Mouse (Mus musculus): Measurements from ENCODE around the gene Plaur. TPM values are rescaled to one million over a fixed set of nuclear protein-coding genes. Genes with fewer than 3 reads are reported as not detected.

The Plaur gene
- polyA plus RNA-seq, 1 experiment from 2014 or later = 9.8 TPM

DNA sequence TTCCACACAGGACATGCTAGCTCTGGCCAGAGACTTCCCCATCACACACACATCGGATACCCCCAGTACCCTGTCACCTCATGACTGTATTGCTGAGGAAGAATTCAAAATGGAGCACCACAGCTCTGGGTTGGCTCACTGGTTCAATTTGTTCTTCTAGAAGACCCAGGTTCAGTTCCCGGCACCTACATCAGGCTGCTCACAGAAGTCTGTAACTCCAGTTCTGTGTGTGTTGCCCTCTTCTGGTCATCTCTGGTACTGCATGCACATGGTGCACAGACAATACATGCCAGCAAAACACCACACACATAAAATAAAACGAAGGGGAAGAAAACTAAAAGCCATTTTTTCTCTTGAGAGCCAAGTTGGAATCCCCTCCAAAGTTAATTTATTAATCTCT is 6.8 kb downstream of the Plaur start:
- Histone ChIP-seq H3K9ac (no peak overlapping the region), H3K27ac (replicated peaks) (no peak overlapping the region), H3K27me3 (replicated peaks) (peaks cover 2% of the 10 kb centered on the region; the same call in 1 of the 2 replicates), H3K4me1 (no peaks in the 10 kb centered on the region), H3K36me3 (peaks cover 13% of the 10 kb centered on the region), H3K4me2 (no peak overlapping the region), H3K4me3 (no peak overlapping the region), H3K9me3 (peaks cover 5% of the 10 kb centered on the region; the same call in 1 of the 2 replicates)
- 80% methylated on average over 3 of the region's 3 CpGs for WGBS
- no peak for ATAC-seq (ENCODE audit: extremely low read depth, insufficient number of reproducible peaks, low FRiP score, low TSS enrichment)

DNA sequence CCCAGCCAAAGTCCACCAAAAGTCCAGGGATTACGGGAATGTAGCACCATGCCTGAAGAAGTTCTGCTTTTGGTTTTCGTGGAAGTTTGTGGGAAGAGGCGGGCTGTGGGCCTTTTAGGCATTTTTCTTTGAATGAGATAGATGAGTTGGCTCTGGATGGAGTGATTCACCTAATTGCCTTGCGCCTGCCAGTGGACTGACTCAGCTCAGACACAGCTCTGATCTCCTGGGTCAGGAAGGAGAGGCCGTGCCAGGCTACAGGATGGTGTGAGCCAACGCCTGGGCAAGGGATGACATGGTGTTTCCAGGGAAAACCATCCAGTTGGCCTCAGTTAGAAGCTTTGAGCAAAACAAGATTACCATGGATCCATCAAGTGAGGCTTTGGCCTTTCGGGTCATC is 8.1 kb downstream of the Plaur start:
- ATAC-seq (ENCODE audit: extremely low read depth, insufficient number of reproducible peaks, low FRiP score, low TSS enrichment) = no peak
- Histone ChIP-seq H3K9me3 (peaks cover 5% of the 10 kb centered on the region; the same call in 1 of the 2 replicates), H3K27ac (replicated peaks) (no peak overlapping the region), H3K9ac (no peak overlapping the region), H3K4me2 (no peak overlapping the region), H3K36me3 (peaks cover 13% of the 10 kb centered on the region), H3K4me3 (no peak overlapping the region), H3K27me3 (replicated peaks) (0 out of 2 replicates have a peak, but pooled peaks cover 2% of the 10 kb centered on the region), H3K4me1 (no peaks in the 10 kb centered on the region)
- 87% methylated on average over 7 of the region's 7 CpGs for WGBS

DNA sequence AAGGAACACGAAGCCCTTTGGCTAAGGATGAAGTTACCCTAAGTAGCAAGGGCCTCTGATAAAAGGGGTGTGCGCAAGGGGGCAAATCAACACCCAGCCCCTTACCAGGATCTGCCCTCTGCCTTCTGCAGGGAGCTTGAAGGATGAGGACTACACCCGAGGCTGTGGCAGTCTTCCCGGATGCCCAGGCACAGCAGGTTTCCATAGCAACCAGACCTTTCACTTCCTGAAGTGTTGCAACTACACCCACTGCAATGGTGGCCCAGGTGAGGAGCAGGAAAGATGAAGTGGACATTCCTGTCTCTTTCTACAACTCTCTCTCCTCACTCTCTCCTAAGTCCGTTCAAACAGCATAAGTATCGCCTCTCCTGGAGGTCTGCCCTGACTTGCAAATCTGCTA is 10.2 kb downstream of the Plaur start:
- Histone ChIP-seq H3K4me1 (no peaks in the 10 kb centered on the region), H3K9me3 (peaks cover 5% of the 10 kb centered on the region; the same call in 1 of the 2 replicates), H3K4me3 (no peak overlapping the region), H3K9ac (no peak overlapping the region), H3K27me3 (replicated peaks) (peaks cover 2% of the 10 kb centered on the region; the same call in 1 of the 2 replicates), H3K4me2 (no peak overlapping the region), H3K36me3 (peaks cover 13% of the 10 kb centered on the region), H3K27ac (replicated peaks) (no peak overlapping the region)
- WGBS = 72% methylated on average over 6 of the region's 6 CpGs
- no peak for ATAC-seq (ENCODE audit: extremely low read depth, insufficient number of reproducible peaks, low FRiP score, low TSS enrichment)

DNA sequence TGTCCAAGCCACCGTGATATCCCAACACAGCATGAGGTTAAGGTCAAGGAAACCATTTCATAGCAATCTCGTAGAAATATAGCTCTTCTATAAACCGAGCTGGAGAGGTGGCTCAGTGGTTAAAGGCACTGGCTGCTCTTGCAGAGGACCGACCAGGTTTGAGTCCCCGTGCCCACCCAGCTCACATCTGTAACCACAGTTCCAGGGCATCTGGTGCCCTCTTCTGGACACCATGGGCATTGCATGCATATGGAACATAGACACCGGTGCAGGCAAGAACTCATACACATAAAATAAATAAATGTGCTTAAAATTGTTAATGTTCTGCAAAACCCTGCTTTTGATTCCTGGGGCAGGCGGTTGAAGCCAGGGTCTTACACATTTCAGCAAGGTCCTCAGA is 10.7 kb downstream of the Plaur start:
- ATAC-seq (ENCODE audit: extremely low read depth, insufficient number of reproducible peaks, low FRiP score, low TSS enrichment) = no peak
- H3K4me3 ChIP-seq = no peak overlapping the region
- no peak overlapping the region for H3K9ac ChIP-seq
- H3K27ac ChIP-seq (replicated peaks) = no peak overlapping the region
- 71% methylated on average over 7 of the region's 7 CpGs for WGBS
- H3K36me3 ChIP-seq = peaks cover 13% of the 10 kb centered on the region
- no peak overlapping the region for H3K4me2 ChIP-seq
- H3K27me3 ChIP-seq (replicated peaks) = peaks cover 2% of the 10 kb centered on the region; the same call in 1 of the 2 replicates
- H3K4me1 ChIP-seq = no peaks in the 10 kb centered on the region
- H3K9me3 ChIP-seq = peaks cover 5% of the 10 kb centered on the region; the same call in 1 of the 2 replicates

DNA sequence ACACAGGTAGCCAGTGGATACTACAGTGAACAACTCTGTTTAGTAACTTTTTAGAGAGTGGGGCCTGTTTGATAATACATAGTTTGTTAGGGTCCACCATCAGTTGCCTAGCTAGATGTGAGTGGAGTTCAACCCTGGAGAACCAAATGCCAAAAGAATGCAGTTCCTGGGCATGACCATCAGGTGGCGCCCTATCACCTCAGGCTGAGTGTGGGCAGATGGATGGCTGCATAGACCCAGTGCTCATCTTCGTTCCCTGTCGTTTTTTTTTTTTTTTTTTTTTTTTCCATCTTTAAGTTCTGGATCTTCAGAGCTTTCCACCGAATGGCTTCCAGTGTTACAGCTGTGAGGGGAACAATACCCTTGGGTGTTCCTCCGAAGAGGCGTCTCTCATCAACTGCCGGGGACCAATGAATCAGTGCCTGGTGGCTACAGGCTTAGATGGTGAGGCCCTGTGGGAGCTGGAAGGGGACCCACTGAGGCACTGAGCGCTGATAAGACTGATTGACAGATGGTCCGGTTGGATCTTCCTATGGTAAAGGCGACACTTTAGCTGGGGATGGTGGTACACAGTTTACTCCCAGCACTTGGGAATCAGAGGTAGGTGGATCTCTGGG is 11.7 kb downstream of the Plaur start:
- peaks cover 10% of the 10 kb centered on the region for H3K27me3 ChIP-seq (replicated peaks)
- 51% methylated on average over 10 of the region's 10 CpGs for WGBS
- H3K4me2 ChIP-seq = no peak overlapping the region
- ATAC-seq (ENCODE audit: extremely low read depth, insufficient number of reproducible peaks, low FRiP score, low TSS enrichment) = no peak; the same call in 1 of the 2 replicates
- no peaks in the 10 kb centered on the region for H3K4me1 ChIP-seq
- no peak overlapping the region for H3K27ac ChIP-seq (replicated peaks)
- peaks cover 13% of the 10 kb centered on the region for H3K36me3 ChIP-seq
- no peak overlapping the region for H3K4me3 ChIP-seq
- no peak overlapping the region for H3K9ac ChIP-seq
- peaks cover 5% of the 10 kb centered on the region; the same call in 1 of the 2 replicates for H3K9me3 ChIP-seq

DNA sequence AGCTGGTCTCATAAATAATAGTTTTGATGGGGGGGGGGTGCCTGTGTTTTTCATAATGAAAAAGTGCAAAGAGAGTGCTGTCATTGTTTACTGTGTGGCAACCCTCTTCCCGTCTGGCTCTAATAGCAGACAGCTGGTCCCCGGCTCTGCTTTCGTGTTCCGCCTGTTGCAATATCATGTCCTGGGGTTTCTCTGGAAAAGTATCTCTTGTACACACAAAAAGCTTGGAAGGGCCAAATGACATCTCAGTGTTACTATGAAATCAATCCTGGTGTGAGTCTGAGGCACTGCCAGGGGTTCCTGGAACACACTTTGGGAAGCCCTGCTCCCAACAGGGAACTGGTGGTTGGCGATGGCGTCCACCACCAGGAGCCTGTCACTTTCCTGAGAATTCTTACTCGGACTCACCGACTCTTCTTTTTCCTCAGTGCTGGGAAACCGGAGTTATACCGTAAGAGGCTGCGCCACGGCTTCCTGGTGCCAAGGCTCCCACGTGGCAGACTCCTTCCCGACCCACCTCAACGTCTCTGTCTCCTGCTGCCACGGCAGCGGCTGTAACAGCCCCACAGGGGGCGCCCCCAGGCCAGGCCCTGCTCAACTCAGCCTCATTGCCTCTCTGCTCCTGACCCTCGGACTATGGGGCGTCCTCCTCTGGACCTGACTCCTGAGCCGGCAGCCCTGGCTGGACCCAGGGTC is 12.7 kb downstream of the Plaur start:
- no peak for ATAC-seq (ENCODE audit: extremely low read depth, insufficient number of reproducible peaks, low FRiP score, low TSS enrichment)
- H3K27me3 ChIP-seq (replicated peaks) = peaks cover 19% of the 10 kb centered on the region

DNA sequence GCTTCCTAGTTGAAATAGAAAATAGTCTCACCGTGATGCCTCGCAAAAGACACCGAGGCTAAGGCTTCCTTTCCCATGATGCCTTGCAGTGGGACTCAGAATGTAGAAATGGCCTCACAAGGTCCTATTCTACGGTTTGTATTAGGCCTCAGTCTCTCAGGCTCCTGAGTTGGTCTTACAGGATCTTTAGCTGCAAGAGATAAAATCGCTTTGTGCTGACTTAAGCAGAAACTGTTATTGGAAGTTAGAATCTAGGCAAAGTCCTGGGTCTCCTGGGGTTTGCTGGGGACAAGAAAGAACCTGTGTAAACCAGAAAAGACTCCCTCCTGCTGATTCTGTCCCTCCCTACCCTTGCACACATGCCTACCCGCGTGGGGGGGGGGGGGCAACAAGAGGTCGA is 14.1 kb downstream of the Plaur start:
- Histone ChIP-seq H3K36me3 (peaks cover 10% of the 10 kb centered on the region), H3K9me3 (no peaks in the 10 kb centered on the region), H3K27ac (replicated peaks) (no peak overlapping the region), H3K4me1 (peaks cover 4% of the 10 kb centered on the region), H3K9ac (no peak overlapping the region), H3K4me2 (no peak overlapping the region), H3K4me3 (no peak overlapping the region), H3K27me3 (replicated peaks) (peaks cover 33% of the 10 kb centered on the region)
- 78% methylated on average over 8 of the region's 8 CpGs for WGBS
- no peak for ATAC-seq (ENCODE audit: extremely low read depth, insufficient number of reproducible peaks, low FRiP score, low TSS enrichment)

More for the DNA sequence above, 12.7 kb downstream of the Plaur start:
- H3K9me3 ChIP-seq = no peaks in the 10 kb centered on the region
- H3K4me2 ChIP-seq = no peak overlapping the region
- H3K4me3 ChIP-seq = no peak overlapping the region
- WGBS = 39% methylated on average over 21 of the region's 21 CpGs
- H3K4me1 ChIP-seq = no peaks in the 10 kb centered on the region
- H3K36me3 ChIP-seq = peaks cover 10% of the 10 kb centered on the region
- no peak overlapping the region for H3K9ac ChIP-seq
- no peak overlapping the region for H3K27ac ChIP-seq (replicated peaks)

DNA sequence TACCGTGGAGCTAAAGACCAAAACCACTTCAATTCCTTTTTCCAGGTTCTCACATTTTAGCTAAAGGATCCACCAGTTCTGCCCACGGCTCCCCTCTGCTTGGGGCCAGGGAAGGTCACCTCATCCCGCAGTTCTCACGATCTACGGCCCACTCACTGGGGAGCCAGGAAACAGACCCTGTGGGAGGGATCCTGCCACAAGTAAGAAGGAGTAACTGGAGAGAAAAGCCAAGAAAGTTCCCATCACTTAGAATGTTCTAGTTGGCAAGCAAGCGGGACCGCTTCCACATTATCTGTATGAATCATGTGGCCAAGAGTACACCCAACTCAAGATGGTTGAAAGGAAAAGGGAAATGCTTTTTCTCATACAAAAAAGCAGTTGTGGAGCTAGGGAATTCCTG is 14.6 kb downstream of the Plaur start:
- Histone ChIP-seq H3K27ac (replicated peaks) (no peak overlapping the region), H3K9me3 (no peaks in the 10 kb centered on the region), H3K4me1 (peaks cover 7% of the 10 kb centered on the region), H3K4me2 (no peak overlapping the region), H3K4me3 (no peak overlapping the region), H3K36me3 (peaks cover 10% of the 10 kb centered on the region), H3K9ac (no peak overlapping the region), H3K27me3 (replicated peaks) (peaks cover 38% of the 10 kb centered on the region)
- ATAC-seq (ENCODE audit: extremely low read depth, insufficient number of reproducible peaks, low FRiP score, low TSS enrichment) = no peak
- WGBS = 75% methylated on average over 7 of the region's 7 CpGs

DNA sequence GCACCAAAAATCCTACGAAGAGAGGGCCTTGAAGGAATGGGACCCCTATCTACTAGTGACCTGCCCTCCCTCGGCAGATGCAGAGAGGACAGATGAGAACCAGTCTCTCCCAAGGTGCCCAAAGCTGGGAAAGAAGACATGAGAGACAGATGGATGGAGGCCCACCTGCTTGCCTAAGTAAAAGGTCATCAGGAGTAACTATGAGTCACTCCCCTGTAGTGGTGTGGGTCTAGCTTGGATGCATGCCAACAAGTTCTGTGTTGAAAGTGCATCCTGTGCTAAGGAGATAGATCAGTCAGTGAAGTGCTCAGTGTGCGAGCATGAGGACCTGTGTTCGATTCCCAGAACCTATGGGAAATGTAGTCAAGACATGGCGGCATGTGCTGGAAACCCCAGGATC is 16.6 kb downstream of the Plaur start:
- H3K27ac ChIP-seq (replicated peaks) = no peak overlapping the region
- peaks cover 59% of the 10 kb centered on the region for H3K27me3 ChIP-seq (replicated peaks)
- no peak overlapping the region for H3K4me2 ChIP-seq
- no peaks in the 10 kb centered on the region for H3K9me3 ChIP-seq
- H3K9ac ChIP-seq = no peak overlapping the region
- H3K36me3 ChIP-seq = no peaks in the 10 kb centered on the region
- WGBS = 73% methylated on average over 5 of the region's 5 CpGs
- no peak for ATAC-seq (ENCODE audit: extremely low read depth, insufficient number of reproducible peaks, low FRiP score, low TSS enrichment)
- no peak overlapping the region for H3K4me3 ChIP-seq
- H3K4me1 ChIP-seq = peaks cover 11% of the 10 kb centered on the region

DNA sequence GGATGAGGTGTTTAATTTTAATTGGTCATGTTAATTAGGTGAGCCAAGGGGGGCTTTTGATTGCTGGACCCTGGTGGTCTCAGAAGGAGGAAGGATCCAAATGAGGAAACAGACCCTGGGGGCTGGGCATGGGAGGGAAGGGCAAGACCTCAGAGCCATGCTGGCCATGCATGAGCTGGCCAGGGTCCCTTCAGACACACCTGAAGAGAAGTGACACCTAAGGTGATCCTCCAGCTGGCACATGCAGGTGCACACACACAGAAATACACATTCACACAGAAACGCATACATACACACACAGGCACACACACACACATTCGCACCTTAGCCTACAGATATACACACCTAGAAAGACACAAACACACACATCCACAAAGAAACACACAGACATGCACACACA is 17.4 kb downstream of the Plaur start:
- WGBS = 73% methylated on average over 2 of the region's 2 CpGs
- Histone ChIP-seq H3K9me3 (no peaks in the 10 kb centered on the region), H3K4me2 (no peak overlapping the region), H3K4me3 (no peak overlapping the region), H3K27ac (replicated peaks) (no peak overlapping the region), H3K27me3 (replicated peaks) (peaks cover 64% of the 10 kb centered on the region), H3K9ac (no peak overlapping the region), H3K4me1 (peaks cover 11% of the 10 kb centered on the region), H3K36me3 (no peaks in the 10 kb centered on the region)
- no peak for ATAC-seq (ENCODE audit: extremely low read depth, insufficient number of reproducible peaks, low FRiP score, low TSS enrichment)

DNA sequence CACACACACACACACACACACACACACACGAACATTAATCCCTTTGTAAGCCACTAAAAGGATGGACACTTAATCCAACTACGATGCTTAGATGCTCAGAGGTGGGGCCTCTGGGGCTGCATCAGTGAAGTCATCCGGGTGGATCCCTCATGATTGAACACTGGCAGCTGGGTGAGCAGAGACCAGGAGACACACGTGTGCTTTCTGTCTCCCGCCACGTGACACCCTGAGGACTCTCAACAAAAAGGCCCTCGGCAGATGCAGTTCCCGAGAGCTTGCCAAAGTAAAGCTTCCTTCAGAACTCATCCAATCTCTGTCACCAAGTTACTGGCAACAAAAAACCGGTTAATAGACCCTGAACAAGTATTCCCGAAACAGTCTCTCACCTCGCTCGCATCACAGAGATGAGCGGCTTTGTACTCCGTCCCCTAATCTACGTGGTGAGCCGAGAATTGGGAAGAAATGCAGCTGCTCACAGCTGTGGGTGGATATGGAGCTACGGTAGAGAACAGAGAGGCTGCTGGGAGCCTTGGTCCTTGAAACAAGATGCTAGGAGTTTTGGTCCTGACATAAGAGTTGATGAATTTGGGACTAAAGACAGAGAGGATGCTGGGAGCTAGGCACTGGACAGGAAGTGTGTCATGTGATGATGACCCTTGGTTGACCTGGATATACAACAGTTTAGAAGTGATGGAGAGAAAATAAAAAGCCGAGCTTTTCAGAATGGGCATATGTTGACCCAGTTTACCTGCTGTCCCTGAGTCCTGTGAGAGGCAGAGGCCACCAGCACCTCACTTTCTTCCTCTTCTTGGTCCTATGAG is 18.0 kb downstream of the Plaur start:
- no peak for ATAC-seq (ENCODE audit: extremely low read depth, insufficient number of reproducible peaks, low FRiP score, low TSS enrichment)
- Histone ChIP-seq H3K4me2 (no peak overlapping the region), H3K27ac (replicated peaks) (no peak overlapping the region), H3K4me3 (no peak overlapping the region), H3K27me3 (replicated peaks) (peaks cover 70% of the 10 kb centered on the region), H3K9ac (no peak overlapping the region), H3K4me1 (peaks cover 11% of the 10 kb centered on the region), H3K36me3 (no peaks in the 10 kb centered on the region), H3K9me3 (no peaks in the 10 kb centered on the region)
- WGBS = 59% methylated on average over 18 of the region's 18 CpGs
